Mouse (Mus musculus) liver, adult (tissue): ENCODE data around the gene Ovca2.

Experiments used
- GATA4 ChIP-seq: IDR thresholded peaks from 2 replicates; pipeline ENCODE4 v1.6.1; 2014; ENCODE audit warnings: mild to moderate bottlenecking, low read length; ENCODE audit not compliant: insufficient replicate concordance

Gene Ovca2

GRCm38 (mm10) chr11:75178672-75179208, at the start of gene Ovca2:
Ovca2 (minus strand) TSS chr11:75178835.
- TF ChIP-seq GATA4, result no peak

GRCm38 (mm10) chr11:75227632-75228031, 49.0 kb upstream of the Ovca2 start:
- TF ChIP-seq GATA4, result no peak

GRCm38 (mm10) chr11:75224835-75225234, 46.2 kb upstream of the Ovca2 start:
- TF ChIP-seq GATA4, result no peak

GRCm38 (mm10) chr11:75224062-75224461, 45.4 kb upstream of the Ovca2 start:
- TF ChIP-seq GATA4, result no peak

- TF ChIP-seq GATA4, result no peak
These were observed 42.0 kb upstream of the Ovca2 start for GRCm38 (mm10) chr11:75220517-75221145.

- TF ChIP-seq GATA4, result no peak
These were observed 41.5 kb upstream of the Ovca2 start for GRCm38 (mm10) chr11:75220115-75220514.

GRCm38 (mm10) chr11:75214081-75214950, 35.7 kb upstream of the Ovca2 start:
- no peak for TF ChIP-seq GATA4

- TF ChIP-seq GATA4, result no peak
These were observed 34.9 kb upstream of the Ovca2 start for GRCm38 (mm10) chr11:75213372-75214080.

- TF ChIP-seq GATA4, result no peak
These were observed 34.2 kb upstream of the Ovca2 start for GRCm38 (mm10) chr11:75212876-75213275.

- no peak for TF ChIP-seq GATA4
These were observed 33.5 kb upstream of the Ovca2 start for GRCm38 (mm10) chr11:75212031-75212667.

GRCm38 (mm10) chr11:75210755-75211154, 32.1 kb upstream of the Ovca2 start:
- TF ChIP-seq GATA4, result no peak

- no peak for TF ChIP-seq GATA4
These were observed 31.5 kb upstream of the Ovca2 start for GRCm38 (mm10) chr11:75210093-75210492.

- TF ChIP-seq GATA4, result no peak
These were observed 30.7 kb upstream of the Ovca2 start for GRCm38 (mm10) chr11:75209363-75209762.

- TF ChIP-seq GATA4, result no peak
These were observed 27.7 kb upstream of the Ovca2 start for GRCm38 (mm10) chr11:75206347-75206746.

GRCm38 (mm10) chr11:75204472-75204871, 25.8 kb upstream of the Ovca2 start:
- TF ChIP-seq GATA4, result no peak
